Mouse (Mus musculus): ENCODE data around the gene Grn. TPM values are rescaled to one million over a fixed set of nuclear protein-coding genes. Genes with fewer than 3 reads are reported as not detected.

The Grn gene
- polyA plus RNA-seq, 2 experiments: 28.9 to 34.1 TPM

- Histone ChIP-seq H3K27me3 (ENCODE audit: control insufficient read depth, insufficient read depth, low read length) (no peaks in the 10 kb centered on the region; the same call in 1 of the 2 replicates), H3K27ac (peak overlapping the region; percentile 35; the same call in 1 of the 2 replicates), H3K4me2 (ENCODE audit: low read depth) (peak overlapping the region; percentile 99), H3K4me3 (ENCODE audit: insufficient read depth in 1 of 2, low read depth in 2 of 2, low read length in 2 of 2) (peak overlapping the region; percentile 66 to 70), H3K36me3 (replicated peaks; ENCODE audit: control insufficient read depth, insufficient read depth, low read depth) (no peaks in the 10 kb centered on the region), H3K9me3 (ENCODE audit: control insufficient read depth, low read length) (no peaks in the 10 kb centered on the region), H3K9ac (replicated peaks) (peak overlapping the region; percentile 56), H3K4me1 (replicated peaks; ENCODE audit: control insufficient read depth in 2 of 2, insufficient read depth in 2 of 2, low read length in 1 of 2) (peaks cover 5 to 14% of the 10 kb centered on the region in 2 experiments; a peak in 3 of 4 replicates)
- TF ChIP-seq CTCF (IDR thresholded peaks at IDR 0.05; ENCODE audit: low read depth) (peak; percentile 89), EP300 (IDR thresholded peaks at IDR 0.05; ENCODE audit: low read depth) (no peak)
- peak in 2 of 3 experiments; percentile 55 to 74 for DNase-seq (ENCODE audit: low read depth in 3 of 3, low spot score in 3 of 3)
- peak; percentile 50; the same call in 1 of the 2 replicates for ATAC-seq (ENCODE audit: insufficient read depth)
- 1% methylated on average over 7 of the region's 7 CpGs for WGBS (ENCODE audit: insufficient replicate concordance)
Observed at GRCm38 (mm10) chr11:102431018-102431645, 1.0 kb downstream of the Grn start.

- H3K9ac ChIP-seq (replicated peaks): no peak overlapping the region
- no peak for DNase-seq (ENCODE audit: low read depth in 3 of 3, low spot score in 3 of 3)
- no peak for ATAC-seq (ENCODE audit: insufficient read depth)
- H3K27me3 ChIP-seq (ENCODE audit: control insufficient read depth, insufficient read depth, low read length): no peaks in the 10 kb centered on the region; the same call in 1 of the 2 replicates
- H3K4me2 ChIP-seq (ENCODE audit: low read depth): peak overlapping the region; percentile 1; the same call in 1 of the 2 replicates
- H3K27ac ChIP-seq: no peak overlapping the region
- H3K4me3 ChIP-seq (ENCODE audit: insufficient read depth in 1 of 2, low read depth in 2 of 2, low read length in 2 of 2): no peak overlapping the region
- H3K9me3 ChIP-seq (ENCODE audit: control insufficient read depth, low read length): no peaks in the 10 kb centered on the region
- WGBS (ENCODE audit: insufficient replicate concordance): 69% methylated on average over 3 of the region's 3 CpGs
- TF ChIP-seq CTCF (IDR thresholded peaks at IDR 0.05; ENCODE audit: low read depth) (no peak), EP300 (IDR thresholded peaks at IDR 0.05; ENCODE audit: low read depth) (no peak)
- H3K36me3 ChIP-seq (replicated peaks; ENCODE audit: control insufficient read depth, insufficient read depth, low read depth): no peaks in the 10 kb centered on the region
- peaks cover 5 to 14% of the 10 kb centered on the region in 2 experiments; a peak in 3 of 4 replicates for H3K4me1 ChIP-seq (replicated peaks; ENCODE audit: control insufficient read depth in 2 of 2, insufficient read depth in 2 of 2, low read length in 1 of 2)
Observed at GRCm38 (mm10) chr11:102431728-102432114, 1.6 kb downstream of the Grn start.

GRCm38 (mm10) chr11:102432115-102432843 lies 2.2 kb downstream of the Grn start:
- H3K4me2 ChIP-seq (ENCODE audit: low read depth): peak overlapping the region; percentile 1; the same call in 1 of the 2 replicates
- no peaks in the 10 kb centered on the region for H3K36me3 ChIP-seq (replicated peaks; ENCODE audit: control insufficient read depth, insufficient read depth, low read depth)
- TF ChIP-seq CTCF (IDR thresholded peaks at IDR 0.05; ENCODE audit: low read depth): no peak
- TF ChIP-seq EP300 (IDR thresholded peaks at IDR 0.05; ENCODE audit: low read depth): no peak
- H3K9ac ChIP-seq (replicated peaks): no peak overlapping the region
- peaks cover 4% of the 10 kb centered on the region for H3K27me3 ChIP-seq (ENCODE audit: control insufficient read depth, insufficient read depth, low read length)
- DNase-seq (ENCODE audit: low read depth in 3 of 3, low spot score in 3 of 3) (no peak), ATAC-seq (ENCODE audit: insufficient read depth) (no peak)
- peak overlapping the region in 1 of 2 experiments; percentile 17; a peak in 2 of 4 replicates for H3K4me3 ChIP-seq (ENCODE audit: insufficient read depth in 1 of 2, low read depth in 2 of 2, low read length in 2 of 2)
- no peak overlapping the region for H3K27ac ChIP-seq
- WGBS (ENCODE audit: insufficient replicate concordance): 16% methylated on average over 16 of the region's 16 CpGs
- no peaks in the 10 kb centered on the region for H3K9me3 ChIP-seq (ENCODE audit: control insufficient read depth, low read length)
- peaks cover 5 to 14% of the 10 kb centered on the region in 2 experiments; a peak in 3 of 4 replicates for H3K4me1 ChIP-seq (replicated peaks; ENCODE audit: control insufficient read depth in 2 of 2, insufficient read depth in 2 of 2, low read length in 1 of 2)

- H3K27ac ChIP-seq: no peak overlapping the region
- no peaks in the 10 kb centered on the region for H3K36me3 ChIP-seq (replicated peaks; ENCODE audit: control insufficient read depth, insufficient read depth, low read depth)
- DNase-seq (ENCODE audit: low read depth in 3 of 3, low spot score in 3 of 3) (no peak), ATAC-seq (ENCODE audit: insufficient read depth) (no peak)
- 73% methylated on average over 6 of the region's 6 CpGs for WGBS (ENCODE audit: insufficient replicate concordance)
- no peak overlapping the region for H3K9ac ChIP-seq (replicated peaks)
- no peak for TF ChIP-seq EP300 (IDR thresholded peaks at IDR 0.05; ENCODE audit: low read depth)
- no peak for TF ChIP-seq CTCF (IDR thresholded peaks at IDR 0.05; ENCODE audit: low read depth)
- peaks cover 10% of the 10 kb centered on the region for H3K27me3 ChIP-seq (ENCODE audit: control insufficient read depth, insufficient read depth, low read length)
- H3K9me3 ChIP-seq (ENCODE audit: control insufficient read depth, low read length): no peaks in the 10 kb centered on the region
- no peak overlapping the region for H3K4me3 ChIP-seq (ENCODE audit: insufficient read depth in 1 of 2, low read depth in 2 of 2, low read length in 2 of 2)
- H3K4me1 ChIP-seq (replicated peaks; ENCODE audit: control insufficient read depth in 2 of 2, insufficient read depth in 2 of 2, low read length in 1 of 2): peaks cover 5 to 14% of the 10 kb centered on the region in 2 experiments; a peak in 3 of 4 replicates
- H3K4me2 ChIP-seq (ENCODE audit: low read depth): no peak overlapping the region
Observed at GRCm38 (mm10) chr11:102432896-102433295, 2.8 kb downstream of the Grn start.

- Histone ChIP-seq H3K9me3 (ENCODE audit: control insufficient read depth, low read length) (no peaks in the 10 kb centered on the region), H3K4me3 (ENCODE audit: insufficient read depth in 1 of 2, low read depth in 2 of 2, low read length in 2 of 2) (no peak overlapping the region), H3K9ac (replicated peaks) (no peak overlapping the region), H3K4me2 (ENCODE audit: low read depth) (no peak overlapping the region), H3K36me3 (replicated peaks; ENCODE audit: control insufficient read depth, insufficient read depth, low read depth) (no peaks in the 10 kb centered on the region), H3K27me3 (ENCODE audit: control insufficient read depth, insufficient read depth, low read length) (peaks cover 19% of the 10 kb centered on the region), H3K27ac (no peak overlapping the region), H3K4me1 (replicated peaks; ENCODE audit: control insufficient read depth in 2 of 2, insufficient read depth in 2 of 2, low read length in 1 of 2) (peaks cover 5 to 14% of the 10 kb centered on the region in 2 experiments; a peak in 3 of 4 replicates)
- ATAC-seq (ENCODE audit: insufficient read depth) (no peak), DNase-seq (ENCODE audit: low read depth in 3 of 3, low spot score in 3 of 3) (no peak)
- no peak for TF ChIP-seq EP300 (IDR thresholded peaks at IDR 0.05; ENCODE audit: low read depth)
- TF ChIP-seq CTCF (IDR thresholded peaks at IDR 0.05; ENCODE audit: low read depth): no peak
- WGBS (ENCODE audit: insufficient replicate concordance): 85% methylated on average over 7 of the region's 7 CpGs
Observed at GRCm38 (mm10) chr11:102433866-102434265, 3.8 kb downstream of the Grn start.
